Mouse (Mus musculus) megakaryocyte, adult 5-6 weeks (primary cell): ENCODE results near the gene Cyb5d1. TPM values are rescaled to one million over a fixed set of nuclear protein-coding genes. Genes with fewer than 3 reads are reported as not detected.

Source experiments
- ATAC-seq: 2 replicates; pipeline ENCODE4 v1.8.0; 2016; ENCODE audit warnings: mild to moderate bottlenecking, inconsistent platforms; ENCODE audit not compliant: poor library complexity, severe bottlenecking
- total RNA-seq, 2 experiments: library from RNA; stranded (forward) in 1 of 2; stranded (reverse) in 1 of 2; fragments of 153-499, 151-499 nt in 1 of 2; fragments of 221-1000, 200-1000 nt in 1 of 2; gene quantifications; 2 replicates each; pipeline versions ENCODE4 v1.2.3 to v1.2.4; 2015 to 2017

The Cyb5d1 gene
- total RNA-seq (2015) (11.6 and 15.3 TPM in 2 replicates), total RNA-seq (2017) (24.0 and 28.1 TPM in 2 replicates)

DNA sequence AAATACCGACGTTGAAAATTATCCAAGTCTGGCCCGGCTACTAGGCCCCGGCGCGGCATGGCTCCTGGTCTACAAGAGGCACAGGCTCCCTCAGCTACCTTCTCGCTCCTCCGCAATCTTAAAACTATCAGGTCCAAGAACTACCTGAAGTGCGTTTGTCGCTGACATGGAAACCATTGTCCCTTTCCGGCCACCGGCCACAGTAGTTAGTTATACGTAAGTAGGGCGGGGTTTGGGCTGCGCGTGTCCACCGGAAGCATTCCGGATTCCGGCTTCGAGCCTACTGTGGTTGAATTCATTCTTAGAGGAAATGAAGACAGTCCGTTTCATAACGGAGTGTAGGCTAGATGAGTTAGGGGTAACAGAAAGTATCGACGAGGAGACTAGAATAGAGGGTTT, at the start of gene Cyb5d1, which contains the start of gene Naa38:
Cyb5d1 (minus strand) TSS at position 397 of the 399 bp plus-strand sequence.
Naa38 (plus strand) TSS at position 253 of the 399 bp plus-strand sequence.
- peak; percentile 75 for ATAC-seq

DNA sequence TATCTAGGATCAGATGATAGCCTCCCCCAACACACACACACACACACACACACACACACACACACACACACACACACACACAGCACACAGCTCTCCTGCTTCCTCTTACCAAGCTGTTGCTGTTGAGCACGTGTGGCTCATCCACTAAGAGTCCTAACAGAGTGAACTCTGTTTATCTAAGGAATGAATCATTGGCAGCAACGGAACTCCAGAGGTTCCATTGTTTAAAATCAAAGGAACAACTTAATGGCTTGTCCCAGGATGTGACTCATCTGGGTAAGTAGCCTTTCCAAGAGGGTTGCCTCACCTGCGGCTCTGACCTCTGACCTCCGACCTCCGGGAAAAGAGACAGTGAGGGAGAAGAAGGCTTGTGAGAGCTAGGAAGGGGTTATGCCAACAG, 47.9 kb upstream of the Cyb5d1 start:
- ATAC-seq, result no peak

DNA sequence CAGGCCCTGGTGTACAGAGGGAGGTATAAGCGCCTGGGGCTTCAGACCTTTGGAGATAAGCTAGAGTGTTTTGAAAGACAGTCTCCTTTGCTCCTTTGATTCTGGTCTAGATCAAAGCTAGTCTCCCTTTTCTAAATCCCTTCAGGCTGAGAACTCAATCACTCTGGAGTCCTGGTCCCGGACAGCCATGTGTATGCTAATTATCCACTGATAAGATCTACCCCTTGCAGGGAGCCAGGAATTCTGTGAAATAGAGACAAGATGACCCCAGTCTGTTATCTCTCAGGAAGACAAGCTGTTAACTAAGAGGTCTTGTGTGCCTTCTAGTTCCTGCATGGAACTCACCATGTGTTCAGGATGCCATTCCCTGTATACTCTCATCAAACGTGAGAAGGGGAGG, 41.9 kb upstream of the Cyb5d1 start:
- no peak for ATAC-seq

DNA sequence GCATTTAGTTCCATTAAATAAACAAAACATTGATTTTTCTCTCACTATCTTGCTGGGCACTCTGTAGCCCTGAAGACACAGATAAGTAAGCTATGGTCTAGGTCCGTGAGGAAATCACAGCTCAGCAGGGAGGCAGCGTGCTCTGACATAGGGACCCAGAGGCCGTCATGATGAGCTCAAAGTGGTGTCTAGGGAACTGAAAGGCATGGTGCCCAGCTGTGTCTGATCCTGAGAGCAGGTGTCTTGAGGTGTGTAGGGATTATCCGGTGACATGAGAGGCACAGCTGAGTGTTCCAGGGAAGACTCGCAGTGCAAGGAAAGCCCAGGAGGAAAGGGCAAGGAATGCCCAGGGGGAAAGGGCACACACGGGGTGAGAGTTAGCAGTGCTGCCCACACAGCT, 37.8 kb upstream of the Cyb5d1 start:
- no peak for ATAC-seq

DNA sequence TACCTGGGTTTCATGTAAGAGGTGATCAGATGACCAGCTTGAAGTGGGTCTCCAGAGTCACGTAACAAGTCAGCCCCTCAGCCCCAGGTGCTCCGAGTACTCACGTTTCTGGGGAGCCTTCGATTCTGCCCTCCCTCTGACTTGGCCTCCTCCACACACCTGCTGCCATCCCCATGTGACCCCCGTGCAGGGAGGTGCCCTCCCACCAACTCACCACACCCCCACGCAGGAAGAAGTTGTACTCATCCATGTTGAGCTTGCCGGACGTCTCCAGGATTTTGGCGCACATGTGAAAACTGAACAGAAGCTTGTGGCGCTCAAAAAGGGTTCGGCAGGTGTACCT, 37.2 kb upstream of the Cyb5d1 start:
- no peak for ATAC-seq

DNA sequence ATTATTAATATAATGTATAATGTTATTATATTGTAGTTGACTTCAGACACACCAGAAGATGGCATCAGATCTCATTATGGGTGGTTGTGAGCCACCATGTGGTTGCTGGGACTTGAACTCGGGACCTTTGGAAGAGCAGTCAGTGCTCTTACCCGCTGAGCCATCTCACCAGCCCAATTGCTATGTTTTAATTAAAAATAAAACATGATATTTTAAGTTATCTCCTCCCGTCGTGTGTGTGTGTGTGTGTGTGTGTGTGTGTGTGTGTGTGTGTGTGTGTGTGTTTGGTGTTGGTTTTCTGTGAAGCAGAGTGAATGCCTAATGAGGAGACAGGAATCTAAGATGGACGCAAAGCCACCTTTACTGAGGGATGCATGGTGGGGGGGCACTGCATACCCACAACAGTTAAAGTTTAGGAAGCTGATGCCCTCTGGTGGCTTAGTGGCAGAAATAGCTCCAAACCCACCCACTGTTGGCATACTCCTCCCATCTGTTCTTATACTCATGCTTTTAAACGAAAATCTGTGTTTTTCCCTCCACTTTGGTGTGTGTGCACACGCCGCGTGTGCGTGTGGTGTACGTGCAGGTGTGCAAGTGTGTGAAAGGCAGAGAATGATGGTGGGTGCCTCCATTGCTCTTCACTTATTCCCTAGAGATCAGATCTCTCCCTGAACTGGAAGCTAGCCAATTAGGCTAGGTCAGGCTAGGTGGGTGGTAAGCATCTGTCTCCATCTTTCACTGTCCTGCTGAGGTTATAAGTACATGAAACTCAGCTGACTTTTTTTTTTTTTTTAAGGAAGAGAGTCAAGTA, 36.6 kb upstream of the Cyb5d1 start:
- ATAC-seq, result peak; percentile 95

DNA sequence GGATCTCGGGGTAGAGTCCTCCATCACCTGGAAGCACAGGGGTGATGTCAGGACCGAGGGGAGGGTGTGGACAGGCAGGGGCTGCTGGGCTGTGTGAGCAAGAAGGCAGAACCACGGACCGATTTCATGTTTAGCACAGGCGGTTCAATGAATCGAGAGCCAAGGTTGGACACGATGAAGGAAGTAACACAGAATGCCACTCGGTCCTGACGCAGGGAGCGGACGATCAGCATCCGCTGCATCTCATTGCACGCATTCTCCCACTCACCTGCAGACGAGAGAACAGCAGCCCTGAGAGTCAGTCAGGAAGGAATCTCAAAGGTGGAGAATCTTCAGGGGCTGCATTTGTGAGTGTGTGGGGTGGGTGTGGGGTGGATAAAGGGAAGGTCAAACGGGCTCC, 35.2 kb upstream of the Cyb5d1 start:
- ATAC-seq, result no peak

DNA sequence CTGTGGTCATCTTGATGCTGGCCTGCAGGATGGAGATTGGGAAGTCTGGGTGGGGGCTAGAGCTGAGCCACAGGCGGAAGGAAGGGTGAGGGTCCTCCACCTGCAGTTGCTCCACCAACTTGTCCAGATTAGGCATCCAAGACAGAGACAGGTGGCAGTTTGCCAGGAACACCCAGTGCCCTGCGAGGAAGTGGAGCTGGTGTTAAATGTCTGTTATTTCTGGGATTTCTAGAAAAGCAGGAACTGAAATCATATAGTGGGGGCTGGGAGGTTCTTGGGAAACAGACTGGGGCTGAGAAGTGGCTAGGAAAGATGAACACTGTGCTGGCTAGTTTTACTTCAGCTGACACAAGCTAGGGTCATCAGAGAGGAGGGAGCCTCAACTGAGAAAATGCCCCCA, 33.9 kb upstream of the Cyb5d1 start:
- ATAC-seq, result peak; percentile 61

DNA sequence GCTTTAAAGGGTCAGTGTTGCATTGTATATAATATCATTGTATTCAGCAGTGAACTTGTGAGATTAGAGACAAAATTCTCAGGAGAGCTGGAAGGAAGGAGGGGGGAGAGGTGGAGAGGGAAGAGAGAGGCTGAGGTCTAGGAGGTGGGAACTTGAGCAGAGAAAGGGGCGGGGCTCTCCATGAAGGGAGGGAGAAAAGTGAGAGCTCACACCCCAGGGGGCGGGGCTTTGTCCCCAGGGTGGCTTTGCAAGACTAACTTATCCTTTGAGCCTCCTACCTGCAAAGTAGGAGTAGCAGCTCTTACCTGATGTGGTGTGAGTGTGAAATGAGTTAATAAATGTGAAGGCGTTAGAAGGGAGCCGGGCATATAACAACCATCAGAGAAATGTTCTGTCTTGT, 33.3 kb upstream of the Cyb5d1 start:
- peak; percentile 58 for ATAC-seq

DNA sequence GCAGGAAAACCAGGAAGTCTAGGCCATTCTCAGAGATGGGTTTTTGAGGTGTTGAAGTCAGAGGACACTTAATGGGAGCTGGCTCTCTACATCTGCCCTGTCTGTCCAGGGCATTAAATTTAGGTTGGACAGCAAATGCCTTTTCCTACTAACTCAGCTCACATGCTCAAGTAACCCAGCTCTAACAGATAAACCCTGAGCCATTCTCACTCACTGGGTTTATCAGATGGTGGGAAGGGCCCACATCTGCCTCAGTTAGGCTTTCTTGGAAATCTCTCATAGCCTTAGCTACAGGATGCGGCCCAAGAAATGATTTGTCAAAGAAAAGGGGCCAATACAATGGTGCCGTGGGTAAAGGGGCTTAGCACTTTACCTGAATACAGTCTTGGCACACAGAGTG, 30.8 kb upstream of the Cyb5d1 start:
- ATAC-seq, result no peak

DNA sequence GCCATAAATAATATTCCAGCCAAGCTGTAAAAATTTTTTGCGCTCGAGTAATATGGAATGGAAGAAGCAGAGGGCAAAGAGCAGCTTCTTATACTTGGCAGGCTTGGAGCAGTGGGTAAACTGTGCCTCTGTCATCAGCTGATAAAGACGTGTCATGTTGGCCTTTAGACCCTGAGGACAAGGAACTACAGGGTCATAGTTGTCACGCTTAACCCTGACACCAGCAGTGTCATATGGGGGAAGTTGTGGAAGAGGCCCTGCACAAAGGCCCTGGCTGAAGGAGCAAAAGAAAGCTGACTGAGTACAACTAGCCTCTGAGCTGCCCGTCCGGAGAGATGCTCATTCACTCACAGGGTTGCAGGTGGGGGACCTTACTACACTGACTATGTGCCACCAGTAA, 28.5 kb upstream of the Cyb5d1 start:
- ATAC-seq, result no peak

DNA sequence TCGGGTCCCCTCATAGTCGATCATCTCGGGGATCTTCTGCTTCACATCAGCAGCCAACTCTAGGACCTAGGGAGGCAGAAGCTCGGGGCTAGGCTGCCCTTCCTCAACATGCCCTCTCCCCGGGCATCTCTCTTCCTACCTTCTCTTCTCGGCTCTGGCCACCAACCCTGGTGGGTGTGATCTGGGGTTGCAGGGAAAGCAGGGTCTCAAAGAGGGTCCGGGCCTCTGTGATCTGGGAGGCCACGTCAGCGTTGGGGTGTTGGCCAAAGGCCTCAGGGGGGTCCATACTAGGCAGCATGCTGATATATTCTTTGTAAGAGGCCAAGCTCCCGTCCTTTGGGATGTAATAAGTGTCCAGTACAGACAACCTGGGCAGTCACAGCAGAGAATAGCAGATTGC, 27.4 kb upstream of the Cyb5d1 start:
- ATAC-seq, result no peak

DNA sequence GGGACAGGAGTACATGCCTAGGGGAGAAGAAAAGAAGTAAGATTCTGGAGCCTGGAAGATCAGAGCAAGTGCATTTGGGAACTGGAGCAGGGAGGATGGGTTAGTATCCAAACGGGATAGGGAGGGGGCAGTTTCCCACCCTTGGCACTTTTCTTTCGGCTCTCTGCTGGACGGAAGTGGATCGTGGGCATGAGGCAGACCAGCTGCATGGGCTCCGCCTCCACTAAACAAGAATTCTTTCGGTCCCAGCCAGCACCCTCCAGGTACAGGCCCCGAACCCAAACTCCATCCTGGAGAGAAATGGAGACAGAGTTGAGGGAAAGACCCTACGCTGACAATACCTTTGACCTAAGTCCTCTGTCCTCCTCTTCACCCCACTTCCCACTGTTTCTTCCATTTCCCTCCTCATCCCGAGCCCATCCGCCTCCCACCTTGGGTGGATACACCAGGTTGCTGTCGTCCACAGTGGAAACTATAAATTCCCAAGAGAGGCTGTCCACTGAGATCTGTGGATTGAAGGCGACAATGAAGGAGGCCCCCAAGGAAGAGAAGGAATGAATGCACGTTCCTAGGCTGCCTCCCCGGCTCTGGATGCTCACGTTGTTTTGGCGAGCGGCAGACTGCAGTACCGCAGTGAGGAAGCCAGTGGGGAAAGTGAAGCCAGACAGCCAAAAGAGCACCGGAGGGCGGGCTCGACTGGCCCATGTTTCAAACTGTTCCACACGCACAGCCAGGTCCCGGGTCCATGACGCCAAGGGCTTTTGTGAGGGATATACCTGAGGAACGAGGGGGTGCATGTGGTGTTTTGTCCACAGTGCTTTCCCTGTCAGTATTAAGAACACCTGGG, 25.9 kb upstream of the Cyb5d1 start:
- no peak for ATAC-seq

DNA sequence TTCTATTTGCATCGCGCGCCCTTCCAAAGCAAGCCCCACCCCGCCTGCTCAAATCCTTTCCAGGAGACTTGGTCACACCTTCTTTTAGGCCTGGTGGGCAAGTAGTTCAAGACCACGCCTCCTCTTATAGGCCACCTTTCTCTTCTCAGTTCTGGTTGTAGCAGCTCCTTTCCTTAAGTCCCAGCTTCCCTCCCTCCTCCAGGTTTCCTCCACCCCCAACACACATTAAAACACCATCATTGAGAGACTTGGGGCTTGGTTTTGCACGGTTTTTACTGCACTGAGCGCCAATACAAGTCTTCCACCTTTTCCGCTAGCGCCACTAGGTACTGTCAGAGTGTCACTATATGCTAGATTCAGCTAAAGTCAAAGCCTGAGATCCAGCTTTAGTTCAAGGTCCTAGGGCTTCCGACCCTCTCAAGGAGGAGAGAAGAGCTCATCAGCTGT, 25.1 kb upstream of the Cyb5d1 start:
- no peak for ATAC-seq

DNA sequence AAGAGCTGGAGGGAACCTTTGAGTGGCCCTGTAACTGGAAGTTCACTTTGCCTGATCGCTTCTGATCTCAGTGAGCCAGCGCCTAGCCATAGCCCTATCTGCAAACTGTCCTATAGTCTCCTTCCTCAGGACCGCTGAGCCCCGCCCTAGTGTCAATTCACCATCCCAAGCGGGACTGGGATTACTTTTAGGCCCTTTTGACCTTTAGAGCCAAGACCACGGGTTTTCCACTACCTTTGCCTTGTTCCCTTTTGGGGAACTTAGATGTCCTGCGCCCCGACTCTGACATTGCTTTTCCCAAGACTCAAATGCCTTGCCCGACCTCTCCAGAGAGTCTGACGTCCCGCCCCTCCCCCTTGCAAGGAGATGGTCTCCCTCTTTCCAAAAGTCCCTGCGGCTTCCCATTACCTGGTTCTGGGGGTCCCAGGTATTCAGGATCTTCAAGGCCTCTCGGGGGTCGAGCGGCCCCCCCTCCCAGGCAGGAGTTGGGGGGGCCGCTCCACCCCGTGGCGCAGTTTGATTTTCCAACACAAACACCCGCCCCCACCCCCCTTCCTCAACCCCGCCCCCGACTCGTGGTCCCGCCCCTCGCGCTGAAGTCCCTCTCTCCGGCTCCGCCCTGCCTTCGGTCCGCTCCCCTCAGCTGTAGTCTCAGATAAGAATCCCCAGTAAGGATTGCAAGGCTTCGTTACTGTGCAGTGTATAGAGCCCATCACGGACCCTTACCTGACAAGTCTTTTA, 24.6 kb upstream of the Cyb5d1 start:
- no peak for ATAC-seq

DNA sequence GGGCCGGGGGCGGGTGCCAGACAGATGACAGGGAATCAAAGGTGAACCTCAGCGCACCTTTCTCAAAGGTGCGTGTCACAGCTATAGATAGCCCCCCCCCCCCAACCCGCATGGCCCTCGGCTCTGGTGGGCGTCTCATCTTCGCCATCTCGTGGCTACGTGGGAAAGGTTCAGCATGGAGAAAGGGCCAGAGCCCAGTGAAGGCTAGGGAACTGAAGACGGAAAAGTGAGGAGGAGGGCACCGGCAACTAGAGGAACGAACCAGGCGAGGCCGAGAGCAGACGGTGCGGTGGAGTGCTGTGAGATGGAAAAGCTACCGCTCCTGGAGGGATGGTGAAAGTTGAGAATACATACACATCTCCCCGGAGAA, 24.0 kb upstream of the Cyb5d1 start:
- ATAC-seq, result no peak

DNA sequence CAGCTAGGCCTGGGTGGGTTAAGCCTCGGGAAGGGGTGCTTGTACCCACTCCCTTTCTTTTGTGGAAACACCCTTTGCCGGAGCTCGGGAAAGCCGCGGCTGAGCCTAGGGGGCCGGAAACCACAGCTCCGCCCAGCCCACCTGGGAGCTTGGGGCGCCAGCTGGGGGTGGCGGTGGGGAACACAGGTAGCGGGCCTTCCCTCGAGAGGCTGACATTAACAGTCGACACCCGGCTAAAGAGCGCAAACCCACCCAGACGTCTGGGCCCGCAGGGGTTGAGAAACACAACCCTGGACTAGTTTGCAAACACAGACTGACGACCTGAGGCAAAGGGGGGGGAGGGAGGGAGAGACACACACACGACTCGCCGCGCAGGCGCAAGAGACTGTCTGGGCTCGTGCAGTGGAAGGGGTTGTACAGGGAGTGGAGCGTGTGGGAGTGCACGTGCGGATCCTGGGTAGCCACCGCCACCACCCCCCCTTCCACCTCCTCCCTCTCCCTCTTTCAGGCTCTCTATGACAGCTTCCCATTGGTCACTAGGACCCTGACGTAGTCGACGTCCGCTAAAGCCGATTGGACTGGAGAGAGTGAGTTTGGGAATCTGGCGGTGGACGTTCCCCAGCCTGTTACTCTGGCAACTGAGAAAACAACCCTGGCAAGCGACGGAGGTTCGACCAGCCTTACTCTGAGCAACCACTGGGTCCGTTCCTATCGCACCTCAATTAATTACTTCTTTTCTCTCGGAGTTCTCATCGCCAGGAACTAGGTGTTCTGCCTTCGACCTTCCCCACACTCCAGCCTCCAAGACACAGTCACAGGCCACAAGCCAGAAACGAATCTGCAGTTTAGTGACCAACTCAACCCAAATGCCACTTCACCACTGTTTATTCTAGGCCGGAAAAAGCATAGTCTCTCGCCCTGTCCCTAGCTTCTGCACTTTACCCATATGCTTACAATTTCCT, 23.3 kb upstream of the Cyb5d1 start:
- peak; percentile 51 for ATAC-seq

DNA sequence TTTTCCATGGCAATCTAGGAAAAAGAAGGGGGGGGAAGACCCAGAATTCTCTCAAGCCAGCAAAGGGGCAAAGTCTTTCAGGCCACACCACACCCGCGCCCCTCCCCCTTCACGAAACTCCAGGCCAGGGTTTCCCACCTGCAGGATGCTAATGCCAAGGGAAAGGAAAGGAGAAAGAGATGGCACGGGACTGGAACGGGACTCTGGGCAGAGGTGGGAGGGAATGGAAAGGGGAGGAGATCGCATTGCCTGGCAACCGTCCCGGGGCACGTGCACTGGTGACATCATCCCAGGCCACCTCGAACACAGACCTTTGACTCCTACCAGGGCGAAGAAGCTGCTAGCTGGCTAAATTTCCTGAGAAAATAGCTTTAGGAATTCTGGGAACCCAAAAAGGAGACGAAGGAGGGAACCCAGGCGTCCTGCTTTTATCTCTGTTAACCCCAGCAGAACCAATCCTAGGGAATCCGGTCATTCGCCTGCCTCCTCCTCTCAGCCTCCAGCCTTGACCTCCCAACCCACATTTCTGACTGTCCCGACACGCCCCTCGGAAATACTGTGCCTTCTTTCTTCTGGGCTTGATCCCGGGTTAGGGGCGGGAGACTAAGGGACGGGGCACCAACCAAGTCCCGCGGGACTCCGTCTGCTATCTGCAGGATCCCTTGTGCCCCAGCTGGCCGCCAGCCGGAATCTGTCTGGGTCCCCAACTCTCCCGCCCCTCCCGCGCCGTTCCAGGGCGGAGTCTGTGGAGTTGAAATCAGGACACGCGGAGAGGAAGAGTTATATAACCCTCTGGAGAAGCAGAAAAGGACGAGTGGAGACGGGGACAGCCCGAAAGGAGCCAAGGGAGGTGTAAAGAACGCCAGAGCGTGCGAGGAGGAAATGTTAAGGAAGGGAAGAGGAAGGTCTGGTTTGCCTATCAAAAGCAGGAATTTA, 22.3 kb upstream of the Cyb5d1 start:
- peak; percentile 17; the same call in 1 of the 2 replicates for ATAC-seq

DNA sequence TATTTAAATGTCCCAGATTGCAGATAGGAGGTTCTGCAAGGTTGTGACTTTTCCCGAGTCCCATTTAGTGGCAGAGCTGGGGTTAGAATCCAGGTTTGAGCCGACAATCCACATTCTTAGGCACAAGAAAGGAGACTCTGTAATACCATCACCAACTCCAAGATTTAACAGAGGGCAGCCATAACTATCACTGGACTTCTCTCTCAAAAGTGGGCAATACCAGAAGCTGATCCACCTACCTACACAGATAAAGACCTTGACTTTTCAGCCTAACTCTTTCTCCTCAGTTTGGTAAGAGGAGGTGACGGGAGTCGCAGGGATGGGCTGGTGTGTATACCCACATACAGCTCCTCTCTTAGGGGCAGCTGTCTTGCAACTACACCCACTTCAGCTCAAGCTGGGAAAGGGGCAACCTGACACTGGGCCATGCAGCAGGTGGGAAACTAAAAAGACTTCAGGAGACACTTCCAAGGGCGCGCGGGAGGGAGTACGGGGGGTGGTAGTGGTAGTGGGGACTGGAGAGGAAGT, 21.6 kb upstream of the Cyb5d1 start:
- ATAC-seq, result no peak
